Mouse (Mus musculus) left cerebral cortex, postnatal 25 days (tissue): ENCODE results near the gene Snx29. TPM values are rescaled to one million over a fixed set of nuclear protein-coding genes. Genes with fewer than 3 reads are reported as not detected.

Experiments used
- DNase-seq, 2 experiments: peaks; one replicate each; pipeline ENCODE4 v3.0.0; 2022; ENCODE audit warnings: low spot score in 2 of 2, mixed read lengths in 1 of 2
- intact Hi-C: fragments of 180-260 bp; cut with DNase I; formaldehyde crosslinking; loops from one replicate; pipeline ENCODE4 v1.15.1; 2025
- total RNA-seq, 2 experiments: library from RNA; stranded (reverse); gene quantifications; 2 replicates each; pipeline ENCODE4 v1.2.3; 2021

Snx29 gene
- total RNA-seq, 2 experiments from 2014 or later = 19.4 to 24.4 TPM

- no peak for DNase-seq
- intact Hi-C loops = no loop called here
These were observed 451.6 kb downstream of the Snx29 start for GRCm38 (mm10) chr16:11774321-11774720.

GRCm38 (mm10) chr16:11776528-11776927, 453.8 kb downstream of the Snx29 start:
- intact Hi-C loops = no loop called here
- no peak for DNase-seq

- intact Hi-C loops = no loop called here
- DNase-seq = peak; percentile 6 to 41
These were observed 455.5 kb downstream of the Snx29 start for GRCm38 (mm10) chr16:11778191-11778590.

- intact Hi-C loops = no loop called here
- peak; percentile 46 to 67 for DNase-seq
These were observed 456.2 kb downstream of the Snx29 start for GRCm38 (mm10) chr16:11778715-11779460.

DNA sequence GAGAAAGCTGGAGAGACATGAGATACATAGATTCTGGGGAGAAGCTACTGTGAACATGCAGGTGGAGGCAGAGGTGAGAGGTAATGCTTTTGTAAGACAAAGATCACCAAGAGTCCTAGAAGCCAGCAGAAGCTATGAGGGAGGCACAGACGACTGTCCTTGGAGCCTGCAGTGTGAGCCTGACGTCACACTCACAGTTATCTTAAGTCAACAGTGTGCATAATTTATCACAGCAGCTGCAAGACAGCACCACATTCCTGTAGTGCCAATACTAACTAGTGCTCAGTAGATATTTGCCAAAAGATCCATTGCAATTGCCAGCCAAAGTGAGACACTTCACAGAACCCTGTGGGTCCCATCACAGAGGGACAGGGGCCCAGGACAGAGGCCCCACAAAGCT, 459.4 kb downstream of the Snx29 start:
- DNase-seq = peak in 1 of 2 experiments; percentile 67

GRCm38 (mm10) chr16:11783337-11783736, 460.6 kb downstream of the Snx29 start:
- no peak for DNase-seq
- intact Hi-C loops = no loop called here

More for the DNA sequence above, 459.4 kb downstream of the Snx29 start:
- intact Hi-C loops = no loop called here

DNA sequence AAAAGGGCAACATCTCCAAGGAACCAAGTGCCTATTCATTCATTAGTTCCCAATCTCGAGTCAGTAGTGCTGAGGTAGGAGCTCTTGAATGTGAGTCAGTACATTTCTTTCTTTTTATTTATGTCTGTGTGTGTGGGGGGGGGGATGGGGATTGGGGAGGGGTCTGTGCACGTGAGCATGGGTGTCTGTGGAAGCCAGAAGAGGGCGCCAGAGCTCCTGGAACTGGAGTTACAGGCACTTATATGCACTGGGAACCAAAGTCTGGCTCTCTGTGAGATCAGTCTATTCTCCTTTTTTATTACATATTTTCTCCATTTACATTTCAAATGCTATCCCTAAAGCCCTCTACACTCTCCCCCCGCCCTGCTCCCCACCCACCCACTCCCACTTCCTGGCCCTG, 461.6 kb downstream of the Snx29 start:
- DNase-seq = no peak
- intact Hi-C loops = no loop called here

DNA sequence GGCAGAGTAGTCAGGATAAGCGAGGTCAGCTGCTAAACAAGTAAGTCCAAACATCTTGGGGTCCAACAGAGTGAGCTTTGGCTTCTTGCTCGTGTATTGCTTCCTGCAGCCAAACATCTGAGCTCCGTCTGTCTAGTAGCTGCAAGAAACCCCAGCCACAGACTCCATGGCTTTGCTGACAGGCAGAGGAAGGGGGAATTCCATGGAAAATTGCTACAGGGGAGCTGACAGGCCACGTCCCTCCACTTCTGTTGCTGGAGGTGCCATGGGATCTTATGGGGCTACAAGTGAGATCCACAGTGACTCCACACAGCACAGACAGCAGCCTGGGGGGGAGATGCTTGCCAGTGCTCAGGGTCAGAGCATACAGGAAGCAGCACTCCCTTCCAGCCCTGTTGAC, 463.1 kb downstream of the Snx29 start:
- intact Hi-C loops = no loop called here
- no peak for DNase-seq

DNA sequence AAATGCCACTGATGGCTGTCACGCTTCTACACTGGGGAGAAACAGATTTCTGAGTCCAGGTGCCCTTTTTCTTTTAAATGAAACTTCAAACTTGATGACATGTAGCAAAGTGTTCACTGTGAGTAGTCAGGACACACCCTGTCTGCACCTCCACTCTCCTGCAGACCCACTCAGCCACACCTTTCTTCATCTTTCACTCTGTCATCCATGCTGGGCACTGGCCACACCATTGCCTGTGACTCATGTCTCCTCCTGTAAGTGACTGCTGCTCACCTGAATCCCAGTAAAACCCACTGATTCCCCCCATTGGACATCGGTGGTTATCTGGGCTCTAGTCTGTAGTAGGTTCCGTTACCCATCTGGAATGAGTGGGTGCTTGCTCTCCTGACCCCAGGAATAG, 467.8 kb downstream of the Snx29 start:
- intact Hi-C loops = no loop called here
- DNase-seq = no peak

DNA sequence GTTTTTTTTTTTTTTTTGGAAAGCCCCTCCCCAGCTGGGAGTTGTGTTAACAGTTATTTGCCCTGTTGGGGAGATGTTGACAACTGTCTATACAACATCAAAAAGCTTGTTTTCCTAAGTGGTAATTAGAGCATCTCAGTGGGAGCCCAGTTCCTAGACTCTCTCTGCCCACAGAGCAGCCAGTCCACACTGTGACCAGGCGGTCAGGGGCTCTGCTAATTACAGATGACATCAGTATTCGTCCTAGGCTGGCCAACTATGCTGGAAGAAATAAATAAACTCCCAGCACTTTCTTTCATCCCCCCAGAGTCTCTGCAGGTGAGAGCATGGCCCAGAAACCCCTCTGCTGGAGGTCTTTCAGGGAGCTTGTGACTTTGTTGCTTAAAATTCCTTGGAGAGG, 470.7 kb downstream of the Snx29 start:
- intact Hi-C loops = no loop called here

GRCm38 (mm10) chr16:11794628-11795027, 471.9 kb downstream of the Snx29 start:
- intact Hi-C loops = no loop called here
- no peak for DNase-seq

More for the DNA sequence above, 470.7 kb downstream of the Snx29 start:
- DNase-seq = no peak

- no peak for DNase-seq
- intact Hi-C loops = no loop called here
These were observed 473.2 kb downstream of the Snx29 start for GRCm38 (mm10) chr16:11795758-11796460.

DNA sequence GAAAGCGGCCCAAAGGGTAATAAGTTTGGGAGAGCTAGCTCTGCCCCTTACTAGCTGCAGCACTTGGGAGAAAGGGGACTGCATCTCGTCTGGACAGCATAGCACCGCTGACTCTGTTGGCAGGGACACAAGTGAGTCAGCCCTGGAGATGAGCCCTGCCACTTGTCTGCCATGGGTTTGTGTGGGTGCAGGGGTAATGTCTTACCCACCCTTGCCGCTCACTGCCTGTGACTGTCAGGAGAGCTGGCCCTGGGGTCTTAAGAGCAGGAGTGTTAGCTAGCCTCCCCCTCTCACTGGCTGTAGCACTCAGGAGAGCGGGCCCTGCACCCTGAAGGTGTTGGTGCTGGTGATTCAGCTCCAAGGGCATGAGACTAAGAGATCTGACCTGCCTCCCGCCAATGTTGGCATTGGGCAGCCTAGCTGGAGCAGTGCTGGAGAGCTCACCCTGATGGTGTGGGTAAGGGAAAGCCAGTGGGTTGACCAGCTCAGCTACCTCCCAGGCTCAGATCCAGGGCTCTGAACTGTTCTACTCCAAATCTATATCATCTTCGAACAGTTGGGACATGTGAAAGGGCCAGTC, 479.3 kb downstream of the Snx29 start:
- no peak for DNase-seq
- intact Hi-C loops = no loop called here

Other genes with a start within 250 kb of the Snx29 start
- gene Txndc11, start 188.3 kb upstream of the Snx29 start, total RNA-seq = 10 to 100 TPM; 33.3 to 33.9 TPM
- 10 to 100 TPM; 47.8 to 70.3 TPM for gene Zc3h7a, start 146.5 kb upstream of the Snx29 start, total RNA-seq
- gene Rsl1d1, start 119.6 kb upstream of the Snx29 start, total RNA-seq = 10 to 100 TPM; 51.8 to 53.2 TPM
- gene Gspt1, start 68.6 kb upstream of the Snx29 start, total RNA-seq = 10 to 100 TPM; 84.4 to 88.1 TPM
- gene Tnfrsf17, start 9.1 kb upstream of the Snx29 start, total RNA-seq = not detected